Mouse (Mus musculus) T-cell, adult 2 months (primary cell): ENCODE data around the gene Aff3.

Source experiments
- DNase-seq: peaks from one replicate; pipeline ENCODE4 v3.0.0; 2022; ENCODE audit warnings: low spot score

The Aff3 gene

DNA sequence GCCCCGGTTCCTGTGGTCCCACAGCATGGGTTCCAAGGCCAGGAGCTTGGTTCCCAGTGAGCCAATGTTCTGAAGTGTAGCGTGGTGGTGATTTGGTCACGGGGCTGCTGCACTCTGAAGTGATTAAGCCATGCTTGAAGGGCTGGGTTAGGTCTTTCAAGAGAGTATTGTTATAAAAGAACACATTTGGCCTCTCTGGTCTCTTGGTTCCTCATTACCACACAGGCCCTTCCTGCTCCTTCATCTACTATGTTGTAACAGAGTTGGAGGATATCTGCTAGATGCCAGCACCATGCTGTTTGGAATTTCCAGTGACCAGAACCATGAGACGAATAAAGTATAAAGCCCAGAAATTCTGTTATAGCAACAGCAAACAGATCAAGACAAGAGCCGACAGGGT, 431.6 kb downstream of the Aff3 start:
- DNase-seq, result no peak

DNA sequence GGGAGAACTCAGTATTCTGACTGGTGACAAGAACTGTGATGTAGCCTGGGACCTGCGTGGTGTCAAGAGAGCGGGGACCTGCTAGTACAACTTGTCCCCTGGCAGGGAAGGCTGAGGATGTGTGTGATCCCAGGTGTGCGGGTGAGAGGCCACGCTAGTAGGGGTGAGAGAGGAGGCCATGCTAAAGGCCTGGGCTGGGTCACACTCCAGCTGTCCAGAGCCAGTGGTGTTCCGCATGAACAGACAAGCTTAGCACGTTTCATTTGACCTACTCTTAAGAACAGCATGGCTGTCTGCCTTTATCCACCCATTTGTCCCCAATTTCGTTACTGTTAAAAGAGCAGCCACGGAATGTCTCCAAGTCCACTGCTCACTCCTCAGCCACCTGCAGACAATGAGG, 434.7 kb downstream of the Aff3 start:
- DNase-seq, result no peak

DNA sequence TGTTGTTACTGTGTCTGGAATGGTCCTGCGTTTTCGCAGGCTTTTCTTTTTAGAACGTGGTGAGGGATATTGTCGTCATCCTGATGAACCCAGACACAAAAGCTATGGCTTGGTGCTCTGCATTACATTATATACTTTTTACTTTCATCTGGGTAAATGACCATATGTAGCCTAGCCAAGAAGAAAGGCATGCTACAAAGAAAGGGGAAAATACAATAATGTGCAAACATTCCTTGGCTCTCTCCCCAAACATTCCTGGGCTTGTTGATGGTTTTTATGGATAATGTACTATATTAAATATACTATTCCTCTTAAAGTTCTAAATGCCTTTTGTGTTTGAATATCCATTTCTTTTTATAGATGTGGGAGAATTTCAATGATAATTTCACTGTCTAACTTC, 435.9 kb downstream of the Aff3 start:
- DNase-seq, result no peak

DNA sequence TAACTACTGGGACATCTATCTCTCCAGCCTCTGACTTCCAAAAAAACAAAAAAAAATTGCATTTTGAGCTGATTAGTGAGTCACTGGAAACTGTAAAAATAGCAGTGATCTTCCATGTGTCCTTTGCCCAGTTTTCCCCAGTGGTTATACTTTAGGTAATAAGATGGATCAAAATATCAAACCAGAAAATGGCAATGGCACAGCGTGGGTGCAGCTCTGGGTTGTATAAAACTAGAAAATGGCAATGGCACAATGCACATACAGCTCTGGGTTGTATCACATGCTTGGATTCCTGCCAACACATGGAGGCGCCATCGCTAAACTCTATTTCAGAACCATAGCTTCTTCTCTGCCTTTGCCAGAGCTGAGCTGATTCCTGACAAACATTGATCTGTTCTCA, 439.6 kb downstream of the Aff3 start:
- no peak for DNase-seq

DNA sequence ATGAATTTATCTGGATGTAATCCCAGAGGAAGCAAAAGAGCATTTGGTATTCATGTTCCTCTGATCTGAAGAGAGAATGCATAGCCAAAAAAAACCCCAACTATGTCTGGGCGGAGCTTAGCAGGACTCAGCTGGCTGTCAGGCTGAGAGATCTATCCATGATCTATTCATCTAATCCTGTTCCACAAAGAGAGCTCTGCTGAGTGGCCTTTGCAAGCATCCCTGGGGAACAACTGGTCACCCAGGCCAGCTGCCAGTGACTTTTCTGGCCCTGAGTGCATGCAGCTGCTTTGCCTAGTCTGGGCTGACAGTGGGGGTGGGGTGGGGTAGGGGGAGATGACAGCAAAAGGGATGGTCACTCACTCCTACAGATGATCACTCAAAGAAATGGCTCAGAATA, 442.6 kb downstream of the Aff3 start:
- DNase-seq, result no peak

DNA sequence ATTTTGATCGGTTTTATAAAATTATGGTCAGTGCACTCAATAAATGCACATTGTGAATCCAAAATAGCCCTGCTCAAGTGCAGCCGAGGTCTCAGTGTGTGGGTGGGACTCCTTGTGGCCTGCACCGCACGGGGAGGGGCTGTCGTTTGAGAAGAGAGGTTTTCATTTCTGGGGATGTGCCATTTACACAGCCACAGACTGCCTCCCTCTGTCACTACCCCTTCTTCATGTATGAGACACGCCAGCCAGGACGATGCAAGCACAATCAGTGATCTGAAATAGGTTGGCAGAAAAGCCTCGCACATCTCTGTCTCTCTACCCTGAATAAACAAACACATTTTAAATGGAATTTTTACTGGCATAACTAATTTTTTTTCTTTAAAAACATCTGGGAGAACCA, 443.3 kb downstream of the Aff3 start:
- DNase-seq, result no peak

- DNase-seq, result no peak
Measured at GRCm38 (mm10) chr1:38217912-38218795, 446.6 kb downstream of the Aff3 start.

DNA sequence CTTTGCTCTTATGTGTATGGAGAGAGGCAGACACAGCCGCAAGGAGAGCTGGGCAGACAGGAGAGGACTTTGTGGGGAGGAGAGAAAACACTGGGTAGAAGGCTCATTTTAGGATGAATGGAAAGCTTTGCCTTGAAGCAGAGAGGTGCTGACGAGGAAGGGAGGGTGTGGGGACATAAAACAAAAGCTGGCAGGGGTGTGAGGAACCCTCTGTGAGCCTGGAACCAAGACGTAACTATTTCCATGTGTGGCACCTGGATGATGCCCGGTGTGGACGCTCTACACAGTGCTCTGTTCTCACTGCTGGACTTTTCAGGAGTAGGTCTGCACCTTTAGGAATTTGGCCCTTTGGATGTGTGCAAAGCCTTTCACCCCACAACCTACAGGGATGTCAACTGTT, 447.7 kb downstream of the Aff3 start:
- no peak for DNase-seq

GRCm38 (mm10) chr1:38213377-38213776, 451.4 kb downstream of the Aff3 start:
- DNase-seq, result no peak

GRCm38 (mm10) chr1:38212386-38212785, 452.4 kb downstream of the Aff3 start:
- DNase-seq, result no peak

GRCm38 (mm10) chr1:38202475-38203183, 462.1 kb downstream of the Aff3 start:
- no peak for DNase-seq

DNA sequence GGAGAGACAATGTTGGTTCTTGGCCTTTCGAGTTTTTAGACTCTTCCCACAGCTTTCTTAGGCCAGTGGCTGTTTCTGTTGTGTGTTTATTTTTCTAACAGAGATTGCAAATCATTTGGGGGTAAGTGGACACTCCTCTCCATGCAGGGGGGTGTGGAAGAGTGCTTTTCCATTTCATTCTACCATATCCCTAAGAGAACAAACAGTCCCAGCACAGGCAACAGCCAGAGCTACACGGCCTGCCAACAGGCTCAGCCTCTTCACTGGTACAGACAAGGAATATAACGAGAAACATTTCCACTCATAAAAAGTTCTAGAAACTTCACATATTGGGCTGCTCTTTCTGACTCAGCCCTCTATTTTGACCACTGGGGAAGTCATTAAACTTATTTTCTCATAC, 463.0 kb downstream of the Aff3 start:
- DNase-seq, result no peak

DNA sequence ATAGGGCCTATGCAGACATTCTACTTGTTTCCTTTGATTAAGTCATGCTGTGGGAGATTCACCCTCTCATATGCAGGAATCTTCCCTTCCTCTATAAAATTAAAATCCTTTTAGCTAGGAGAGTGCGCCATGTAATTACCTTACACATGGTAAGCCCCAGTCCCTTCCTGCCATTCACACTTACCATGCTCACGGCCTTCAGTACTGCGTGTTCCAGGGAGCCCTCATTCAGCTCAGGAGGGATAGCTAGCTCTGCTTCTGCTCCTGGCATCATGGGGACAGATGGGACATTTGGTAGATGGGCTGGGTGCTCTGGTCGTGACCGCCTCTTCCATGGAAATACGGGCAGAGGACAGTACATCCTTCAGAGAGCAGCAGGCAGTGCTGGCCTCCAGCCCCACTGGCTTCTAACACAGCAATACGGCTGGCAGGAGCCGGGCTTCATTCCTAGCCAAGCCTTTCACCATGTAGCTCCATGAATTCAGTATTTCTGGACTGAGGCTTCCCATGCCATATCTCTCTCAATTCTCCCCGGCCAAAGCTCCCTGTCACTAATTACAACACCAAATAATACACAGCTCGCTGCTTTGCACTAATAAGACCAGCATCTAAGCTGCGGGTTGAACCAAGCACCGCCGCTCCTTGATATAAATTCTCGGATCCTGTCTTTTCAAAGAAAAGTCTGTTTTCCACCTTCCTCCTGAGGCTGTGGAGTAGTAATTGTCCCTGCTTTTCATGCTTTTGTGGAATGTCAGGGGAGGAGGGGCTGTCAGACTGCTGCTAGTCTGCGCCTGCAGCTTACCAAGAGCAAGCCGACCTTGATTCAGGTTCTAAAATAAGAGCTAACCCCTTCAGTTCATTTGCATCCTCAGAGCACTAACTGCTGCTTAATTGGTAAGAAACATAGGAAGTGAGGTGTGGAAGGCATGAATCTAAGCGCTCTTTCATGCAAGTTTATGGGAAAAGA, 464.8 kb downstream of the Aff3 start:
- no peak for DNase-seq

- DNase-seq, result no peak
Measured at GRCm38 (mm10) chr1:38198393-38199029, 466.2 kb downstream of the Aff3 start.

DNA sequence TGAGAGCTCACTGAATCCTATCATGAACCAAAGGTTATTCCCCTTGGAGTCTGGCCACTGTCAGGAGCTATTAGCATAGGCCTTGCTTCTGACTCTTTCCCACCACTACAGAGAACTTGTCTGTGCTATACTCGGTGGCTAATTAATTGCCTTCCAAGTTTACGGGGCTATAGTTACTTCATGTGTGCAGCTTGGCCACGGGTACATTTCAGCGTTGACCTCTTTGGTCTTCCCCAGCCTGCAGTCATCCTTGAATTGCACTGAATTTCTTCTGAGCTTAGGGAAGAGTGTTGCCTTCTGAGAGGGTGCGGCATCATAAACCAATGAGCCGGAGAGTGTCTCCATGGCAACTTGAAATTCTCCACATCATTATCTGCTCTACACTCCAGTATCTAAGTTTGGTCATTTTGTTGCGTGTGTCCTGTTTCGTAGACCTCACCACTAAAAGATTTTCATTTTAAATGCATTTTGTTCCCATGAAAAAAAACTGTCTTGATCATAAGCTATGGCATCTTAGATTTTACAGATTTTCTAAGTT, 467.5 kb downstream of the Aff3 start:
- DNase-seq, result no peak

- DNase-seq, result no peak
Measured at GRCm38 (mm10) chr1:38195721-38196120, 469.0 kb downstream of the Aff3 start.

- DNase-seq, result no peak
Measured at GRCm38 (mm10) chr1:38186227-38186545, 478.6 kb downstream of the Aff3 start.

DNA sequence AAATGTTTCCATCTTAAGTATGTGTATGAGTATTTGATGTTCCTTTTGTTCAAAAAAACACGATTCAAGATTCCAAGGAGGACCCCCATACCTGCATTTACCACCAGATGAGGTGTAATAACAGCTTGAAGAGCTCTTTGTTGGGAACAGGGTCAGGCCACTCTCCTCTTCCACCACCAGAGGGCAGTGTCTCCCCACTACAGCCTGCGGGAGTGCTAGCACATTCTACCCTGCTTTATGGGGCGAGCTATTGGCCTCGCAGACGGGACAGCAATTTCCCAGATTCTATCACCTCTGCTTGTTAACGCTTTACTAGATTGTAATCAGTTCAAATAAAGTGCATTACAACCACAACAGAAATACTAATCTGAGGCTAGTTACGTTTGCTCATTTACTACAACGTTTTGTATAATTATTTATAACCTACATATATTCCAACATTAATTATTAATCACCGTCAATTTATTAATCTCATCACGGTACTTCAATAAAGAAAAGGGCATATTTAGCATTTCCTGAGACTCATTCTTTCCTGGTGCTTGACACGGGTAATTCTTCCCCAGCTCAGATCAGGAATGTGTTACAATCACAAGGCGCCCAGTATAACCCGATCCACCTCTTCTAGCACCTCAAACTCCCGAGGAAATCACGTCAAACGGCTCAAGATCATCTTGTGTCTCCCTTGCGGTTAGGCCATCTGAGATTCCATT, 479.1 kb downstream of the Aff3 start:
- DNase-seq, result peak; percentile 46

GRCm38 (mm10) chr1:38181020-38181550, 483.7 kb downstream of the Aff3 start:
- no peak for DNase-seq

DNA sequence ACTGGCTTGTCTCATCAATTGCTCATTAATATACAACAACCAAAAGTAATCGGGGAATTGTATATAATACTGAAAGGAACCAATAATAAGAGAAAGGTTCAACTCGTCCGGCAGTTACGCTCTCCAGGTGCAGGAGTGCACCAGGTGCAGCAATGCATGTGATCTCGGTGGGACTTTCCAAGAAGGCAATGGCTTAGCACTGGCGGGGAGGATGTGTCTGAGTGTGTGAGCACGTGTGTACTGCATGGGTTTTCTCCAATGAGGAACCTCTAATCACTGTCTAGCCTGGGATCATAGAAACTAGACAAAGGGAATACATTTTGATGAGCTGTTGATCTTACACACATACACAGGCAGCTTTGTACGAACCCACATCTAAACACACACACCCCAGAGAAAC, 485.8 kb downstream of the Aff3 start:
- no peak for DNase-seq

- DNase-seq, result no peak
Measured at GRCm38 (mm10) chr1:38176077-38176476, 488.7 kb downstream of the Aff3 start.
